8 mouse cellular contexts compared by ENCODE assay signal in the genomic region with DNA sequence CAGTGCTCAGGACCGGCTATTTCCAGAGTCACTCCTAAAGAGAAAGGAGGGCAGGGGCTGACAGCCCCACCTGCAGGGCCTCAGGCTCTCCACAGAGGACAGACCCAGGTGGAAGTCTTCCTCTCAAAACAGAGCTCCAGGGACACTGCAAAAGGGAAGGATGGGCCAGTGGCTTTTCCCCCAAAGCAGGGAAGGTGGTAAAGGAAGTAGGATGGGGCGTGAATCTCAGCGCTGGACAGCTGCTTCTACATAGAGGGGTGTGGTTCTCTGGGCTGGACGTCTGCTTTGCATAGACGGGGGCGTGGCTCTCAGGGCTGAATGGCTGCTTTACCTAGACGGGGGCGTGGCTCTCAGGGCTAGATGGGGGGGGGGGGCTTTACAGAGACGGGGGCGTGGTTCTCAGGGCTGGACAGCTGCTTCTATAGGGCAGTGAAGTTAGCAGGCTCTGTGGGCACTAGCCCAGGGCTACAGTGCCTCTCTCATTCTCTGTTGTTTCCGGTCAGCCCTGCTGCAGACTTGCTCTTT. TPM values are rescaled to one million over a fixed set of nuclear protein-coding genes. Genes with fewer than 3 reads are reported as not detected.
A peak's percentile ranks its signal among the peaks of the same experiment; 100 is the strongest.
DNase-seq lines count a peak whose midpoint lies in the region; ATAC-seq and TF ChIP-seq lines count a peak whose summit lies in the region.

No protein-coding gene starts in this region.

- peak overlapping the region; percentile 27 for H3K4me3 ChIP-seq in forebrain, embryonic 10.5 days
- H3K4me3 ChIP-seq in forebrain, postnatal 0 days (ENCODE audit: low read depth, low read length), result no peak overlapping the region
- no peak overlapping the region for H3K4me3 ChIP-seq in intestine, embryonic 14.5 days (ENCODE audit: low read depth, low read length)
- H3K4me3 ChIP-seq in liver, embryonic 15.5 days (replicated peaks), result no peak overlapping the region
- peak overlapping the region; percentile 15; the same call in 1 of the 2 replicates for H3K4me3 ChIP-seq in small intestine, adult 2 months (ENCODE audit: low read depth, low read length)

- H3K27me3 ChIP-seq in forebrain, embryonic 10.5 days (ENCODE audit: poor library complexity, severe bottlenecking), result peaks cover 40% of the 10 kb centered on the region
- H3K27me3 ChIP-seq in forebrain, postnatal 0 days (ENCODE audit: insufficient read depth, low read length), result peaks cover 7% of the 10 kb centered on the region
- H3K27me3 ChIP-seq in intestine, embryonic 14.5 days (replicated peaks; ENCODE audit: control insufficient read depth, insufficient read depth, low read length), result peaks cover 23% of the 10 kb centered on the region
- H3K27me3 ChIP-seq in liver, embryonic 15.5 days, result peaks cover 35% of the 10 kb centered on the region
- H3K27me3 ChIP-seq in small intestine, adult 2 months (ENCODE audit: control insufficient read depth, insufficient read depth, low read length), result no peaks in the 10 kb centered on the region

- peak; percentile 78 for DNase-seq in forebrain, embryonic 10.5 days (ENCODE audit: extremely low spot score, low spot score)
- no peak for DNase-seq in forebrain, postnatal 0 days
- peak; percentile 88 for DNase-seq in ZHBTc4 (ENCODE audit: low read depth, low spot score)
- peak; percentile 67 for DNase-seq in intestine, embryonic 14.5 days (ENCODE audit: low spot score)
- DNase-seq in T-cell, adult 2 months (ENCODE audit: low spot score), result no peak
- DNase-seq in frontal cortex, postnatal 25 days (ENCODE audit: low spot score in 2 of 2), result no peak

- H3K4me2 ChIP-seq in forebrain, postnatal 0 days (ENCODE audit: low read depth), result no peak overlapping the region
- no peak overlapping the region for H3K4me2 ChIP-seq in intestine, embryonic 14.5 days (ENCODE audit: low read length)
- H3K4me2 ChIP-seq in liver, embryonic 15.5 days, result no peak overlapping the region

- ATAC-seq in forebrain, postnatal 0 days, result no peak
- peak; percentile 77 for ATAC-seq in intestine, embryonic 14.5 days (replicated peaks; ENCODE audit: low FRiP score, low TSS enrichment, low read depth)
- ATAC-seq in liver, embryonic 15.5 days (ENCODE audit: insufficient read depth), result peak; percentile 60

- H3K4me1 ChIP-seq in forebrain, embryonic 10.5 days, result peaks cover 30% of the 10 kb centered on the region
- no peaks in the 10 kb centered on the region for H3K4me1 ChIP-seq in forebrain, postnatal 0 days (ENCODE audit: insufficient read depth)
- H3K4me1 ChIP-seq in intestine, embryonic 14.5 days (replicated peaks; ENCODE audit: control insufficient read depth, insufficient read depth, low read length), result 0 out of 2 replicates have a peak, but pooled peaks cover 4% of the 10 kb centered on the region
- peaks cover 5% of the 10 kb centered on the region; the same call in 1 of the 2 replicates for H3K4me1 ChIP-seq in liver, embryonic 15.5 days (replicated peaks)
- H3K4me1 ChIP-seq in small intestine, adult 2 months (ENCODE audit: control insufficient read depth, insufficient read depth, insufficient read length, low read length), result 0 out of 2 replicates have a peak, but pooled peaks cover 1% of the 10 kb centered on the region

- no peaks in the 10 kb centered on the region for H3K36me3 ChIP-seq in forebrain, embryonic 10.5 days (replicated peaks)
- no peaks in the 10 kb centered on the region for H3K36me3 ChIP-seq in forebrain, postnatal 0 days (ENCODE audit: insufficient read depth)
- H3K36me3 ChIP-seq in intestine, embryonic 14.5 days (ENCODE audit: control insufficient read depth, insufficient read depth, low read length), result no peaks in the 10 kb centered on the region
- no peaks in the 10 kb centered on the region for H3K36me3 ChIP-seq in liver, embryonic 15.5 days (replicated peaks)
- H3K36me3 ChIP-seq in small intestine, adult 2 months (ENCODE audit: control insufficient read depth, insufficient read depth, low read length), result no peaks in the 10 kb centered on the region

- no peak overlapping the region for H3K9ac ChIP-seq in forebrain, postnatal 0 days
- H3K9ac ChIP-seq in intestine, embryonic 14.5 days (ENCODE audit: low read length), result no peak overlapping the region
- H3K9ac ChIP-seq in liver, embryonic 15.5 days, result no peak overlapping the region

- WGBS in forebrain, embryonic 10.5 days, result 7% methylated on average over 9 of the region's 11 CpGs
- WGBS in forebrain, postnatal 0 days, result 6% methylated on average over 11 of the region's 11 CpGs
- WGBS in intestine, embryonic 14.5 days, result 2% methylated on average over 9 of the region's 11 CpGs
- WGBS in liver, embryonic 15.5 days (ENCODE audit: insufficient replicate concordance), result 2% methylated on average over 11 of the region's 11 CpGs
- 6% methylated on average over 11 of the region's 11 CpGs for WGBS in small intestine, adult 2 months

- no peak for TF ChIP-seq CTCF in forebrain, postnatal 0 days (IDR thresholded peaks at IDR 0.05; ENCODE audit: low read depth)
- peak; percentile 4; the same call in 1 of the 2 replicates for TF ChIP-seq CTCF in small intestine, adult 2 months (IDR thresholded peaks at IDR 0.05; ENCODE audit: extremely low read depth, insufficient read length, insufficient replicate concordance, low read depth, low read length)

- H3K27ac ChIP-seq in forebrain, embryonic 10.5 days, result no peak overlapping the region
- no peak overlapping the region for H3K27ac ChIP-seq in forebrain, postnatal 0 days (ENCODE audit: low read depth, low read length)
- H3K27ac ChIP-seq in intestine, embryonic 14.5 days (ENCODE audit: low read depth), result no peak overlapping the region
- H3K27ac ChIP-seq in liver, embryonic 15.5 days (replicated peaks), result no peak overlapping the region
- no peak overlapping the region for H3K27ac ChIP-seq in small intestine, adult 2 months (ENCODE audit: insufficient read depth, low read depth, low read length)

- TF ChIP-seq POLR2A in small intestine, adult 2 months (IDR thresholded peaks at IDR 0.05; ENCODE audit: low read depth, low read length), result no peak

- peaks cover 5% of the 10 kb centered on the region; the same call in 1 of the 2 replicates for H3K9me3 ChIP-seq in forebrain, embryonic 10.5 days
- H3K9me3 ChIP-seq in forebrain, postnatal 0 days (ENCODE audit: low read length), result no peaks in the 10 kb centered on the region
- no peaks in the 10 kb centered on the region for H3K9me3 ChIP-seq in intestine, embryonic 14.5 days (ENCODE audit: control insufficient read depth, low read length)
- no peaks in the 10 kb centered on the region for H3K9me3 ChIP-seq in liver, embryonic 15.5 days (replicated peaks)

RNA-seq across cellular contexts. Expression of gene Myh3, which starts 3.1 kb away (rescaled TPM):
- polyA plus RNA-seq in forebrain, embryonic 10.5 days (2016; fragmentation: Nextera tagmentation; extraction: Ambion mirVana), result 0.28 and 0.37 TPM in 2 replicates
- 0.24 and 0.54 TPM in 2 replicates for total RNA-seq in forebrain, postnatal 0 days (2014; rRNA removed)
- 0.15 and 0.24 TPM in 2 replicates for polyA plus RNA-seq in forebrain, postnatal 0 days (2015; fragmentation: Nextera tagmentation; extraction: Ambion mirVana)
- polyA plus RNA-seq in intestine, embryonic 14.5 days (2014; fragmentation: Nextera tagmentation; extraction: Ambion mirVana), result 0.30 and 0.46 TPM in 2 replicates
- 5.0 and 7.3 TPM in 2 replicates for polyA plus RNA-seq in liver, embryonic 15.5 days (2015; fragmentation: Nextera tagmentation; extraction: Ambion mirVana)
- 0.01 and 0.06 TPM in 2 replicates for polyA plus RNA-seq in small intestine, adult 2 months (2012; rRNA removed)

RNA-seq across cellular contexts. Expression of gene Sco1, which starts 28.7 kb away (rescaled TPM):
- 21.1 and 22.9 TPM in 2 replicates for polyA plus RNA-seq in forebrain, embryonic 10.5 days (2016; fragmentation: Nextera tagmentation; extraction: Ambion mirVana)
- 16.0 and 18.3 TPM in 2 replicates for total RNA-seq in forebrain, postnatal 0 days (2014; rRNA removed)
- 11.9 and 13.9 TPM in 2 replicates for polyA plus RNA-seq in forebrain, postnatal 0 days (2015; fragmentation: Nextera tagmentation; extraction: Ambion mirVana)
- 18.1 and 20.4 TPM in 2 replicates for polyA plus RNA-seq in intestine, embryonic 14.5 days (2014; fragmentation: Nextera tagmentation; extraction: Ambion mirVana)
- 5.9 and 6.7 TPM in 2 replicates for polyA plus RNA-seq in liver, embryonic 15.5 days (2015; fragmentation: Nextera tagmentation; extraction: Ambion mirVana)
- 5.6 and 10.7 TPM in 2 replicates for polyA plus RNA-seq in small intestine, adult 2 months (2012; rRNA removed)

RNA-seq across cellular contexts. Expression of gene Adprm, which starts 28.8 kb away (rescaled TPM):
- 28.5 TPM in 2 replicates for polyA plus RNA-seq in forebrain, embryonic 10.5 days (2016; fragmentation: Nextera tagmentation; extraction: Ambion mirVana)
- 22.2 and 23.2 TPM in 2 replicates for total RNA-seq in forebrain, postnatal 0 days (2014; rRNA removed)
- 24.6 and 26.3 TPM in 2 replicates for polyA plus RNA-seq in forebrain, postnatal 0 days (2015; fragmentation: Nextera tagmentation; extraction: Ambion mirVana)
- 25.3 and 28.2 TPM in 2 replicates for polyA plus RNA-seq in intestine, embryonic 14.5 days (2014; fragmentation: Nextera tagmentation; extraction: Ambion mirVana)
- polyA plus RNA-seq in liver, embryonic 15.5 days (2015; fragmentation: Nextera tagmentation; extraction: Ambion mirVana), result 9.9 and 10.3 TPM in 2 replicates
- 5.2 and 18.2 TPM in 2 replicates for polyA plus RNA-seq in small intestine, adult 2 months (2012; rRNA removed)

RNA-seq across cellular contexts. Expression of gene Tmem220, which starts 56.2 kb away (rescaled TPM):
- 0.63 and 0.86 TPM in 2 replicates for polyA plus RNA-seq in forebrain, embryonic 10.5 days (2016; fragmentation: Nextera tagmentation; extraction: Ambion mirVana)
- total RNA-seq in forebrain, postnatal 0 days (2014; rRNA removed), result not detected in 2 replicates
- 0.36 and 0.77 TPM in 2 replicates for polyA plus RNA-seq in forebrain, postnatal 0 days (2015; fragmentation: Nextera tagmentation; extraction: Ambion mirVana)
- 1.1 and 1.2 TPM in 2 replicates for polyA plus RNA-seq in intestine, embryonic 14.5 days (2014; fragmentation: Nextera tagmentation; extraction: Ambion mirVana)
- 2.5 TPM in 2 replicates for polyA plus RNA-seq in liver, embryonic 15.5 days (2015; fragmentation: Nextera tagmentation; extraction: Ambion mirVana)
- polyA plus RNA-seq in small intestine, adult 2 months (2012; rRNA removed), result 2.7 and 3.6 TPM in 2 replicates

Comparison
In these comparisons a context has a peak if more than half of its experiments do, and no peak if none do; other contexts are left out.
1. DNase-seq: peak in forebrain, embryonic 10.5 days (single experiment), ZHBTc4 (single experiment) and intestine, embryonic 14.5 days (single experiment); none in forebrain, postnatal 0 days (single experiment), T-cell, adult 2 months (single experiment) and frontal cortex, postnatal 25 days (0 of 2).
2. H3K4me3 ChIP-seq: peak in forebrain, embryonic 10.5 days (single experiment) and small intestine, adult 2 months (single experiment); none in forebrain, postnatal 0 days (single experiment), intestine, embryonic 14.5 days (single experiment) and liver, embryonic 15.5 days (single experiment).